Mouse (Mus musculus) heart, postnatal 36 days (tissue): ENCODE results near the gene 3110009E18Rik. TPM values are rescaled to one million over a fixed set of nuclear protein-coding genes. Genes with fewer than 3 reads are reported as not detected.

ENCODE experiments used
- DNase-seq, 2 experiments: peaks; one replicate each; pipeline ENCODE4 v3.0.0; 2021 to 2022
- intact Hi-C: fragments of 180-260 bp; cut with DNase I; formaldehyde crosslinking; loops from one replicate; pipeline ENCODE4 v1.15.1; 2025
- total RNA-seq, 2 experiments: library from RNA; stranded (reverse); gene quantifications; 2 replicates each; pipeline ENCODE4 v1.2.3; 2021

The 3110009E18Rik gene
- 1 to 10 TPM; 4.3 to 7.5 TPM for total RNA-seq

- peak; percentile 96 for DNase-seq
- intact Hi-C loops = loop anchor here (2.0 to 5.0 kb wide), 3 partner anchors 22 to 1206 kb away; partner anchors contain the start of gene Ptpn4
These were observed at the start of gene 3110009E18Rik, which contains the start of gene Dbi for GRCm38 (mm10) chr1:120120969-120121811. Gene 3110009E18Rik (plus strand): TSS chr1:120121187. Gene Dbi (minus strand): TSS chr1:120121078.

- intact Hi-C loops = no loop called here
- peak; percentile 37 to 39 for DNase-seq
These were observed 48.1 kb upstream of the 3110009E18Rik start for GRCm38 (mm10) chr1:120072900-120073299.

GRCm38 (mm10) chr1:120073519-120074306 lies 47.3 kb upstream of the 3110009E18Rik start, which contains the start of gene Tmem37:
Gene Tmem37 (minus strand): TSS chr1:120074074.
- intact Hi-C loops = no loop called here
- peak; percentile 71 to 75 for DNase-seq

- DNase-seq = no peak
- intact Hi-C loops = no loop called here
These were observed 46.7 kb upstream of the 3110009E18Rik start for GRCm38 (mm10) chr1:120074307-120074702.

- intact Hi-C loops = no loop called here
- DNase-seq = peak in 1 of 2 experiments; percentile 22
These were observed 46.1 kb upstream of the 3110009E18Rik start for GRCm38 (mm10) chr1:120074931-120075330.

- no peak for DNase-seq
- intact Hi-C loops = no loop called here
These were observed 45.5 kb upstream of the 3110009E18Rik start for GRCm38 (mm10) chr1:120075507-120075906.

- intact Hi-C loops = no loop called here
- DNase-seq = no peak
These were observed 43.1 kb upstream of the 3110009E18Rik start for GRCm38 (mm10) chr1:120077746-120078410.

GRCm38 (mm10) chr1:120080632-120081031 lies 40.4 kb upstream of the 3110009E18Rik start:
- DNase-seq = no peak
- intact Hi-C loops = no loop called here

- intact Hi-C loops = no loop called here
- DNase-seq = no peak
These were observed 37.9 kb upstream of the 3110009E18Rik start for GRCm38 (mm10) chr1:120082957-120083585.

- DNase-seq = no peak
- intact Hi-C loops = no loop called here
These were observed 37.0 kb upstream of the 3110009E18Rik start for GRCm38 (mm10) chr1:120083921-120084517.

GRCm38 (mm10) chr1:120085696-120086095 lies 35.3 kb upstream of the 3110009E18Rik start:
- intact Hi-C loops = no loop called here
- no peak for DNase-seq

- intact Hi-C loops = no loop called here
- DNase-seq = no peak
These were observed 34.3 kb upstream of the 3110009E18Rik start for GRCm38 (mm10) chr1:120086644-120087043.

GRCm38 (mm10) chr1:120089180-120089579 lies 31.8 kb upstream of the 3110009E18Rik start:
- no peak for DNase-seq
- intact Hi-C loops = no loop called here

- intact Hi-C loops = loop anchor here (10.0 kb wide), 1 partner anchor 266 kb away; no protein-coding TSS in a partner anchor
These were observed 30.0 kb upstream of the 3110009E18Rik start for GRCm38 (mm10) chr1:120090880-120091570.

GRCm38 (mm10) chr1:120093482-120094134 lies 27.4 kb upstream of the 3110009E18Rik start:
- DNase-seq = peak; percentile 85 to 89
- intact Hi-C loops = loop anchor here (1.0 to 10.0 kb wide), 2 partner anchors 60 to 269 kb away; no protein-coding TSS in a partner anchor

More at GRCm38 (mm10) chr1:120090880-120091570, 30.0 kb upstream of the 3110009E18Rik start:
- DNase-seq = peak in 1 of 2 experiments; percentile 16

GRCm38 (mm10) chr1:120094920-120095319 lies 26.1 kb upstream of the 3110009E18Rik start:
- intact Hi-C loops = loop anchor here (10.0 kb wide), 1 partner anchor 270 kb away; no protein-coding TSS in a partner anchor
- no peak for DNase-seq

GRCm38 (mm10) chr1:120098327-120098726 lies 22.7 kb upstream of the 3110009E18Rik start:
- DNase-seq = peak; percentile 71 to 83
- intact Hi-C loops = loop anchor here (1.0 to 10.0 kb wide), 4 partner anchors 22 to 274 kb away; partner anchors contain the start of genes 3110009E18Rik and Dbi

- intact Hi-C loops = loop anchor here (2.0 to 10.0 kb wide), 3 partner anchors 21 to 275 kb away; partner anchors contain the start of genes 3110009E18Rik and Dbi
- no peak for DNase-seq
These were observed 21.5 kb upstream of the 3110009E18Rik start for GRCm38 (mm10) chr1:120099483-120099882.
